Mouse (Mus musculus): Measurements from ENCODE around the gene Pmpcb.

Gene Pmpcb

DNA sequence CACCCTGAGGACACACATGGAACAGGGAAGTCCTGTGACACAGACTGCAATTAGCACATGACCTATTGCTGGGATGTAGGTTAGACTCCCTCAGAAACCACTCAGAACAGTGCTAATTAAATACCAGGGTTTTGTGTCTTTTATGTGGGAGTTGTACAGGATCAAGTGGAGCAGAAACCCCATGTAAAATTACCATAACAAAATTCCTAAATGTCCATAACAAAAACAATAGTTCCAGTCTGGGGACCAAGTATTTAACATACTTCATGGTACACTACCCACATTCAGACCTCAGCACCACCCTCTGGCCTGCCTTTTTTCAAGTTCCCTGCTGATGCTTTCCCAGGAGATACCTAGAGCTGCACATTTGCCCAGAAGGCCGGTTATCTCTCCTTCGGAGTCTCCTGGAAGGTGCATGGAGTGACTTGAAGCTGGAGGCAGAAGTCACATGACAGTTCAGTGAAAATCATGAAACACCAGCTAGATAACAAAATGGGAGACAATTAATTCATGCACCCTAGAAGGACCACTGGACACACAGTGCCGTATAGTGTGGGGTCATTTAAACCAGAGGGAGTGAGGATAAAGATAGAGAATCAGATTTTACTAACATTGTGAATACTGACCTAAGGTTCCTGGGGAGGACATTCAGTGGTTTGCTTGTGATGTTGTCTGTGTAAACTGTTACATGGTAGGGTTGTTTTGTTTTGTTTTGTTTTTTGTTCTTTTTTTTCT is 4.6 kb upstream of the Pmpcb start:
- DNase-seq (ENCODE audit: low spot score): peak; percentile 39

DNA sequence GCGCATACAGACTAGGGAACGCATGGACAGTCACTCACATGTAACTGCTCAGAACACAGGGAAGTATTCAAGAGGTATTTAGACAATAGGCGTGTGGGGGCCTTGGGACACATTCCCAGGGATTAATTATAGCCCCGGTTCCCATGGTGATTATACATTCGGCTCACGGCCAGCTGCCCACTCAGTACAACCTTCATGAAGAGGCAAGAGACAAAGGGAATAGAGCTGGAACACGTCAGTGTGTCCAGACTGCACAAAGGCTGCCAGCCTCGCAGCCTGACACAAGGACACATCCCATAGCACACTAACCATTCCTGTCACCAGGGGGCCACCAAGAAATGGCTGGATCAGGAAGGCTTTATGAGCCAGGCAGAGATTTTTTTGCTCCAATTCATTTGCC is 4.0 kb upstream of the Pmpcb start:
- peak; percentile 87 for DNase-seq (ENCODE audit: low spot score)

- DNase-seq (ENCODE audit: low spot score): peak; percentile 17
Measured at GRCm38 (mm10) chr5:21735100-21735499, 1.8 kb upstream of the Pmpcb start.

DNA sequence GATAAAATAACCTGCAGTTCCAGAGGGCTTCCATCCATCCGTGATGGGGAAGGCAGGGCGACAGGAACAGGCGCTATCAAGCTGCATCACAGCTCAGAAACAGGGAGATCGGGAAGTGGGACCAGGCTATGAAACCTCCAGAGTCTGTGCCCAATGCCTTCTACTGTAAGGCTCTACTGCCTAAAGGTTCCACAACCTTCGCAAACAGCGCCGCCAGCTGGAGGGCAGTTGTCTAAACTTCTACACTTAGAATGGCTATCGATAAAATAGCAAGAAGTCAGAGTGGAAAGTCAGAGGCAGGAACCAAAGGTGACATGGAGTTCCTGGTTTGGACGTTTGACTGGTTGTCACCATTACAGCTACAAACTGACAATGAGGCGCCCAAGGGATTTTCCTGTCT is 1.4 kb upstream of the Pmpcb start:
- DNase-seq (ENCODE audit: low spot score): peak; percentile 77

GRCm38 (mm10) chr5:21736046-21736445 is 895 bp upstream of the Pmpcb start:
- no peak for DNase-seq (ENCODE audit: low spot score)

- DNase-seq (ENCODE audit: low spot score): peak; percentile 15
Measured at GRCm38 (mm10) chr5:21737620-21738019, 679 bp downstream of the Pmpcb start.

DNA sequence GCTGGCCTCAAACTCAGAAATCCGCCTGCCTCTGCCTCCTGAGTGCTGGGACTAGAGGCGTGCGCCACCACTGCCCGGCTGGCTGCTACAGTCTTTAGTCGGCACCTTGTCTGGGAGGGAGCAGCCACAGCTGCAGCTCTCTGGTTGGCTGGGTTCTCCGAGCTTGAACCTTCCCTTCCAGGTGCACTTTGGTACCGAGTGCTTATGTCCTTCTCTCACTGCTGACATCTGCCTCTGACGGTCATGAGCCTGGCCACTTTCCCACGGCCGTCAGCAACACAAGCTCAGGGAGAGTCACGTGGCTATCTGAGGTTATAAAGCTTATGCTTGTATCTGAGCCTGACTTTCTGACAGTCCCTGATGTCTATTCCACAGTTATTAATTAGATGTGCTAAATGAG is 2.2 kb downstream of the Pmpcb start:
- DNase-seq (ENCODE audit: low spot score): no peak

DNA sequence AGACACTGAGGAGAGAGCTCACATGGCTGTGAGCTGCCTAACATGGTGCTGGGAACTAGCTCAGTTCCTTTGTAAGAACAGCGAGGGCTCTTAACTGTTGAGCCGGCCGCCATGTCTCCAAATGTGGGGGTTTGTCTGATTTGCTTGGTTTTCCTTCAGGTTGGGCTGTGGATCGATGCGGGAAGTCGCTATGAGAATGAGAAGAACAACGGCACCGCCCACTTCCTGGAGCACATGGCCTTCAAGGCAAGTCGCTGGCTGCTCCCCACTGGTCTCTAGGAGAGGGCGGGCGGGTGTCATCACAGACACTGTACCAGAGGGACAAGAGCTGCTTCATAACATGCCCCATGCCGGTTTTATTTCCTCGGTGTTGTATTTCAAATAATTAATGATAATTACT is 2.9 kb downstream of the Pmpcb start:
- no peak for DNase-seq (ENCODE audit: low spot score)

GRCm38 (mm10) chr5:21743606-21744005 is 6.7 kb downstream of the Pmpcb start:
- no peak for DNase-seq (ENCODE audit: low spot score)

- DNase-seq (ENCODE audit: low spot score): no peak
Measured at GRCm38 (mm10) chr5:21744651-21745050, 7.7 kb downstream of the Pmpcb start.

DNA sequence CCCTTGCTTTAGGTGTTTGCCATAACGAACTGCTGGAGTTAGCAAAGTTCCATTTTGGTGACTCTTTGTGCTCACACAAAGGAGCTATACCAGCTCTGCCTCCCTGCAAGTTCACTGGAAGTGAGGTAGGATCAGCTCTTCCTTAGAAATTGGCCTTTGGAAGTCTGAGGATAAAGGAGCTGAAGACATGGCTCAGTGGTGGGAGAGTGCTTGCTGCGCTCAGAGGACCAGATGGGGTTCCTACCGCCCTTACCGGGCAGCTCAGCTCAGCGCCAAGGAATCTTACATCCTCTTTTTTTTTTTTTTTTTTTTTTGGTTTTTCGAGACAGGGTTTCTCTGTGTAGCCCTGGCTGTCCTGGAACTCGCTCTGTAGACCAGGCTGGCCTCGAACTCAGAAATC is 9.0 kb downstream of the Pmpcb start:
- no peak for DNase-seq (ENCODE audit: low spot score)

DNA sequence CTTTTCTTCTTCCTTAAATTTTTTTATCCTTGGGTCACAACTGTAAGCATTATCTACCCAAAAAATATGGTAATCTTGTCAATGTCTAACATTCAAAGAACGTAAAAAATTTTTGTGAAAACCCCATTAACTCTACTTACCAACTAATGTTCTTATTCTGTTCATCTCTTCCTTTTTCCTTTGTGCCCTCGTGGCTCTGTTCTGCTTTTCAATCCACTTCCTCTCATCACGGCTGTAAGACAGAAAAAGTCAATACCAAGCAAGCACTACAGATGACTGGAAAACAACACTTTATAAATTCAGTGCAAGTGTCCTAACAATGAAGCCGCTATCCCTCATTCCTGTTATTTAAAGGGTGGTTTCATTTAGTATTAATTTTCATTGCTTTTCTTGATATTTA is 31.6 kb downstream of the Pmpcb start:
- no peak for DNase-seq (ENCODE audit: low spot score)

- DNase-seq (ENCODE audit: low spot score): no peak
Measured at GRCm38 (mm10) chr5:21769841-21770240, 32.9 kb downstream of the Pmpcb start.

GRCm38 (mm10) chr5:21776491-21776890 is 39.5 kb downstream of the Pmpcb start:
- no peak for DNase-seq (ENCODE audit: low spot score)

DNA sequence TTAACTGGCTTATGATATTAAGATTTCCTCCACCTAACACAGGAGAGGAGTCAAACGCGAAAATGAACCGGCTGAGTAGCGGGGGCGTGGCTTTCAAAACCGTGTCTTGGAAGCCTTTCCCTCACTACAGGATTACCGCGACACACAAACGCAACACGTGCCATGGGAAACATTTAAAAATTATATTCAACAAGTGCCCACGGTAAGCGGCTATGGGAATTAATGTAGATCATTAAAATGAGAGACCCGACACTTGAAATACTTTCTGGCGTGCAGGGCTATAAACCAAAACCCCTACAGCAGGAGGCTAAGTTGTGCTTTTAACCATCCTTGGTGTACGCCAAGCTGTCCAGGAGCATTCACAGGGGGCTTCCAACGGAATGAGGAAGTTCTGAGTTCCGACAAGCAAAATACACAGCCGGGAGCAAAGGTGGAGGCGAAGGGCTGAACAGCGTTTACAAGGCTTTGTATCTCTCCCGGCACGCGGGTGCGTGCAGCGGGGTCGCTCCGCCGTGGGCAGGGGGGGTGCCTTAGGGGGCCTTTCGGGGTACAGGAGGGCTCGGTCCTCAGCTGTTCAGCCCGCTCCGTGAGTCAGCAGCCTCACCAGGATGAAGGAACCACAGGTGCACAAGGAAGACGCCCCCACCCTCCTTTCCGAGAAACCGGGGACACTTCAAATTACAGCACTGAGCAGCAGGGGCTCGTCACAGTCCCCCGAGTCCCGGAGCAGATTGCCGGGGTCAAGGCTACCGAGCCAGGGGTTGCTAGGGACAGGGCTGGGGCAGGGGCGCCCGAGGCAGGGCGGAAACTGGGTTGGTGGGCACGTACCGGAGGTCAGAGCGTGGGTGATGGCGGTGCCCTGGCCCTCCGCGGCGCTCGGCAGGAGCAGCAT is 47.5 kb downstream of the Pmpcb start:
- peak; percentile 57 for DNase-seq (ENCODE audit: low spot score)

DNA sequence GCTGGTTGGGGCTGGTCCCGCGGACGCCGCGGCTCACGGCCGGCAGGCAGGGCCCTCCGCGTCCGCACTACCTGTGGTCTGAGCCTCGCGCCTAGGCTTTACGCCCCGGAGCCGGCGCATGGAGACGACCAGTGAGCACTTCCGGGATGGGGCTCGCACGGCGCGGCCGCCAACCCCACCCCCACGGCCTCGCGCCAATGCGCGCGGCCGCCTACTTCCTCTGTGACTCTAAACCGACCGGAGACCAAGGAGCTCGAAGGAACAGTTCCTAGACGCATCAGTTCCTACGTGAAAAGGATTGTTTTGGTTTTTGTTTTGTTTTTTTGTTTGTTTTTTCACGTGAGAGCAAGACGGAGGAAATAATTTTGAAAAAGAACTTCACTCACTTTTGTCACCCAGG is 48.1 kb downstream of the Pmpcb start, which contains the start of the genes Dnajc2 and Psmc2:
Gene Dnajc2 (minus strand): TSS at position 199 of the 400 bp plus-strand sequence.
Gene Psmc2 (plus strand): TSS at position 231 of the 400 bp plus-strand sequence.
- DNase-seq (ENCODE audit: low spot score): peak; percentile 94

GRCm38 (mm10) chr5:21785776-21786175 is 48.8 kb downstream of the Pmpcb start:
- peak; percentile 5 for DNase-seq (ENCODE audit: low spot score)

GRCm38 (mm10) chr5:21786258-21787185 is 49.6 kb downstream of the Pmpcb start:
- peak; percentile 95 for DNase-seq (ENCODE audit: low spot score)

- DNase-seq (ENCODE audit: low spot score): no peak
Measured at GRCm38 (mm10) chr5:21787186-21788105, 50.5 kb downstream of the Pmpcb start.

DNA sequence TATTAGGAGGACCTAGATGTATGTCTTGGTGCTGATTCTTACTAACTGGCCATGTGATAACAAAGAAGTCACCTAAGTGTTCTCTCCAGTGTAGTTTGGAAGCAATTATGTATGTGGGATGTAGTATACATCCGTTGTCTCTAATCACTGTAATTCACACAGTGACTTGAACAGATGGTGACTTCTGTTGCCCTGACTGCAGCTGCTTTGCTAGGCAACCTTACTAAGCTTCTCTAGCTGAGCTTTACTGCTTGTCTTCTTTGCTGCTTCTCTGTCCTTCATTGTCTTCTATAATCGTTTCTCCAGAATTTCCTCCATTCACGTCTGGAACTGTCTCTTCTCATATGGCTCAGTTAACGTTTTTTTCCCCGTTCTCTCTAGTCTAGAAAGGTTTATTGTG is 52.1 kb downstream of the Pmpcb start:
- no peak for DNase-seq (ENCODE audit: low spot score)

- DNase-seq (ENCODE audit: low spot score): no peak
Measured at GRCm38 (mm10) chr5:21792166-21792565, 55.2 kb downstream of the Pmpcb start.
